Mouse (Mus musculus) MEL (cell line): ENCODE measurements around the gene Hdac2. TPM values are rescaled to one million over a fixed set of nuclear protein-coding genes. Genes with fewer than 3 reads are reported as not detected.

Experiments
- DNase-seq: peaks from one replicate; pipeline ENCODE4 v3.0.0; 2011; ENCODE audit warnings: low read depth, low spot score
- H3K27ac ChIP-seq: 2 replicates; pipeline ENCODE4 v1.5.1; 2012; ENCODE audit warnings: low read depth, mild to moderate bottlenecking, control low read depth, low read length, moderate library complexity; ENCODE audit not compliant: control insufficient read depth
- H3K27me3 ChIP-seq, 2 experiments: fragments of 150-350 bp in 1 of 2; sonication (generic) in 1 of 2; 2 replicates each; pipeline ENCODE4 v1.6.1; 2012; ENCODE audit warnings: low read length in 2 of 2, mild to moderate bottlenecking in 2 of 2, improper control_type of control experiment in 1 of 2, moderate library complexity in 1 of 2; ENCODE audit not compliant: insufficient read depth in 2 of 2, control insufficient read depth in 1 of 2
- H3K36me3 ChIP-seq, 2 experiments: 2 replicates each; pipeline ENCODE4 v1.6.1; 2012 to 2014; ENCODE audit warnings: low read length in 2 of 2, improper control_type of control experiment in 1 of 2, inconsistent platforms in 1 of 2, mild to moderate bottlenecking in 1 of 2; ENCODE audit not compliant: insufficient read depth in 2 of 2, control insufficient read depth in 1 of 2
- H3K4me1 ChIP-seq, 2 experiments: fragments of 150-350 bp in 1 of 2; sonication (generic) in 1 of 2; 2 replicates each; pipeline ENCODE4 v1.6.1; 2012; ENCODE audit warnings: low read length in 2 of 2, improper control_type of control experiment in 1 of 2, mild to moderate bottlenecking in 1 of 2; ENCODE audit not compliant: insufficient read depth in 2 of 2, control insufficient read depth in 1 of 2
- H3K4me3 ChIP-seq, 2 experiments: fragments of 150-350 bp in 1 of 2; sonication (generic) in 1 of 2; 2 replicates each; pipeline ENCODE4 v1.5.1; 2012; ENCODE audit warnings: low read depth in 2 of 2, low read length in 2 of 2, mild to moderate bottlenecking in 2 of 2, moderate library complexity in 2 of 2, control low read depth in 1 of 2, improper control_type of control experiment in 1 of 2; ENCODE audit not compliant: control insufficient read depth in 1 of 2, insufficient read depth in 1 of 2
- H3K79me2 ChIP-seq: 2 replicates; pipeline ENCODE4 v1.6.1; 2012; ENCODE audit warnings: mild to moderate bottlenecking, low read length, moderate library complexity; ENCODE audit not compliant: control insufficient read depth, poor library complexity, insufficient read depth
- H3K9ac ChIP-seq: 2 replicates; pipeline ENCODE4 v1.6.1; 2012; ENCODE audit warnings: low read depth, mild to moderate bottlenecking, control low read depth, low read length, moderate library complexity; ENCODE audit not compliant: control insufficient read depth, poor library complexity, severe bottlenecking
- H3K9me3 ChIP-seq: fragments of 150-350 bp; sonication (generic); replicated peaks from 2 replicates; pipeline ENCODE4 v1.6.1; 2012; ENCODE audit warnings: mild to moderate bottlenecking, low read length, improper control_type of control experiment, moderate library complexity; ENCODE audit not compliant: insufficient read depth
- CTCF ChIP-seq, 3 experiments: IDR thresholded peaks in 2 of 3; conservative IDR thresholded peaks in 1 of 3; 2 replicates each; pipeline ENCODE4 v1.5.1; 2011 to 2012; ENCODE audit warnings: low read length in 3 of 3, low read depth in 2 of 3, mild to moderate bottlenecking in 2 of 3, improper control_type of control experiment in 1 of 3, inconsistent platforms in 1 of 3, mixed read lengths in 1 of 3, moderate library complexity in 1 of 3; ENCODE audit not compliant: control insufficient read depth in 1 of 3, insufficient read depth in 1 of 3, poor library complexity in 1 of 3, severe bottlenecking in 1 of 3
- E2F4 ChIP-seq: IDR thresholded peaks from 2 replicates; pipeline ENCODE4 v1.6.1; 2011; ENCODE audit warnings: low read depth, low read length, improper control_type of control experiment, borderline replicate concordance
- ELF1 ChIP-seq: IDR thresholded peaks from 2 replicates; pipeline ENCODE4 v1.6.1; 2014; ENCODE audit warnings: low read depth, mild to moderate bottlenecking, inconsistent platforms, low read length, improper control_type of control experiment, moderate library complexity
- EP300 ChIP-seq, 2 experiments: IDR thresholded peaks; 2 replicates each; pipeline ENCODE4 v1.6.1; 2011; ENCODE audit warnings: improper control_type of control experiment in 2 of 2, low read length in 2 of 2, low read depth in 1 of 2, mild to moderate bottlenecking in 1 of 2
- ETS1 ChIP-seq: IDR thresholded peaks from 2 replicates; pipeline ENCODE4 v1.6.1; 2012; ENCODE audit warnings: low read depth, mild to moderate bottlenecking, inconsistent platforms, low read length, improper control_type of control experiment, moderate library complexity
- JUND ChIP-seq: IDR thresholded peaks from 2 replicates; pipeline ENCODE4 v1.6.1; 2011; ENCODE audit warnings: low read depth, mild to moderate bottlenecking, improper control_type of control experiment, low read length
- MAFK ChIP-seq: IDR thresholded peaks from 2 replicates; pipeline ENCODE4 v1.6.1; 2011; ENCODE audit warnings: low read depth, mild to moderate bottlenecking, low read length, improper control_type of control experiment, borderline replicate concordance
- MEF2A ChIP-seq: IDR thresholded peaks from 2 replicates; pipeline ENCODE4 v1.6.1; 2014; ENCODE audit warnings: low read depth, mild to moderate bottlenecking, inconsistent platforms, low read length, improper control_type of control experiment; ENCODE audit not compliant: poor library complexity, insufficient replicate concordance, severe bottlenecking; ENCODE audit errors: extremely low read depth
- NELFE ChIP-seq: IDR thresholded peaks from 2 replicates; pipeline ENCODE4 v1.6.1; 2011; ENCODE audit warnings: low read depth, low read length, improper control_type of control experiment
- NRF1 ChIP-seq: IDR thresholded peaks from 2 replicates; pipeline ENCODE4 v1.6.1; 2014; ENCODE audit warnings: low read depth, mild to moderate bottlenecking, inconsistent platforms, low read length, improper control_type of control experiment, moderate library complexity; ENCODE audit not compliant: poor library complexity, insufficient read depth, severe bottlenecking
- POLR2AphosphoS2 ChIP-seq: IDR thresholded peaks from 2 replicates; pipeline ENCODE4 v1.6.1; 2011; ENCODE audit warnings: low read length, improper control_type of control experiment
- POLR2AphosphoS5 ChIP-seq: IDR thresholded peaks from 2 replicates; pipeline ENCODE4 v1.6.1; 2012; ENCODE audit warnings: low read depth, borderline replicate concordance, mild to moderate bottlenecking, inconsistent platforms, low read length, moderate library complexity, mixed read lengths
- RAD21 ChIP-seq: IDR thresholded peaks from 2 replicates; pipeline ENCODE4 v1.6.1; 2011; ENCODE audit warnings: mild to moderate bottlenecking, low read depth, low read length, improper control_type of control experiment
- RCOR1 ChIP-seq: IDR thresholded peaks from 2 replicates; pipeline ENCODE4 v1.6.1; 2012; ENCODE audit warnings: low read depth, mild to moderate bottlenecking, inconsistent platforms, low read length, improper control_type of control experiment
- SMC3 ChIP-seq: IDR thresholded peaks from 2 replicates; pipeline ENCODE4 v1.6.1; 2011; ENCODE audit warnings: low read depth, low read length, improper control_type of control experiment
- TCF12 ChIP-seq: IDR thresholded peaks from 2 replicates; pipeline ENCODE4 v1.6.1; 2014; ENCODE audit warnings: low read depth, mild to moderate bottlenecking, inconsistent platforms, low read length, improper control_type of control experiment, moderate library complexity
- USF2 ChIP-seq, 2 experiments: IDR thresholded peaks; 2 replicates each; pipeline ENCODE4 v1.6.1; 2011 to 2012; ENCODE audit warnings: improper control_type of control experiment in 2 of 2, low read length in 2 of 2, borderline replicate concordance in 1 of 2, inconsistent platforms in 1 of 2, low read depth in 1 of 2, mild to moderate bottlenecking in 1 of 2; ENCODE audit not compliant: insufficient read depth in 1 of 2
- ZC3H11A ChIP-seq: IDR thresholded peaks from 2 replicates; pipeline ENCODE4 v1.6.1; 2012; ENCODE audit warnings: low read depth, mild to moderate bottlenecking, inconsistent platforms, low read length, improper control_type of control experiment
- ZNF384 ChIP-seq: IDR thresholded peaks from 2 replicates; pipeline ENCODE4 v1.6.1; 2012; ENCODE audit warnings: low read depth, mild to moderate bottlenecking, inconsistent platforms, low read length, improper control_type of control experiment
- polyA plus RNA-seq, 2 experiments: library from polyadenylated mRNA; stranded (reverse) in 1 of 2; unstranded in 1 of 2; fragments of >175 nt in 1 of 2; fragments of >200 nt in 1 of 2; gene quantifications; 2 replicates each; pipeline versions ENCODE4 v1.2.1 to v1.2.4; 2012; ENCODE audit warnings: low replicate concordance in 2 of 2, low read depth in 1 of 2; ENCODE audit not compliant: insufficient read length in 2 of 2, insufficient read depth in 1 of 2, missing spikeins in 1 of 2
- total RNA-seq: library from RNA; depleted of rRNA; stranded (reverse); fragments of 300-350 nt; gene quantifications from 2 replicates; pipeline ENCODE4 v1.2.3, GENCODE M21; 2012

The Hdac2 gene
- total and polyA plus RNA-seq, 3 experiments = 112 to 165 (median 144) TPM

GRCm38 (mm10) chr10:37000839-37001238 lies 26.5 kb downstream of the Hdac2 start:
- Histone ChIP-seq H3K9ac (no peak overlapping the region), H3K4me1 (no peaks in the 10 kb centered on the region), H3K27ac (no peak overlapping the region), H3K36me3 (peaks cover 0 to 21% of the 10 kb centered on the region in 2 experiments; a peak in 2 of 4 replicates), H3K27me3 (no peaks in the 10 kb centered on the region), H3K4me3 (no peak overlapping the region), H3K79me2 (no peaks in the 10 kb centered on the region), H3K9me3 (no peaks in the 10 kb centered on the region)
- no peak for DNase-seq
- TF ChIP-seq TCF12 = no peak
- no peak for TF ChIP-seq MAFK
- TF ChIP-seq ZNF384 = no peak
- TF ChIP-seq POLR2AphosphoS2 = no peak
- TF ChIP-seq JUND = no peak
- TF ChIP-seq USF2 (IDR thresholded peaks at IDR 0.05; ENCODE audit: borderline replicate concordance in 1 of 2, insufficient read depth in 1 of 2, low read depth in 1 of 2, low read length in 2 of 2) = no peak
- no peak for TF ChIP-seq MEF2A
- no peak for TF ChIP-seq ETS1
- TF ChIP-seq NRF1 = no peak
- TF ChIP-seq ELF1 = no peak

DNA sequence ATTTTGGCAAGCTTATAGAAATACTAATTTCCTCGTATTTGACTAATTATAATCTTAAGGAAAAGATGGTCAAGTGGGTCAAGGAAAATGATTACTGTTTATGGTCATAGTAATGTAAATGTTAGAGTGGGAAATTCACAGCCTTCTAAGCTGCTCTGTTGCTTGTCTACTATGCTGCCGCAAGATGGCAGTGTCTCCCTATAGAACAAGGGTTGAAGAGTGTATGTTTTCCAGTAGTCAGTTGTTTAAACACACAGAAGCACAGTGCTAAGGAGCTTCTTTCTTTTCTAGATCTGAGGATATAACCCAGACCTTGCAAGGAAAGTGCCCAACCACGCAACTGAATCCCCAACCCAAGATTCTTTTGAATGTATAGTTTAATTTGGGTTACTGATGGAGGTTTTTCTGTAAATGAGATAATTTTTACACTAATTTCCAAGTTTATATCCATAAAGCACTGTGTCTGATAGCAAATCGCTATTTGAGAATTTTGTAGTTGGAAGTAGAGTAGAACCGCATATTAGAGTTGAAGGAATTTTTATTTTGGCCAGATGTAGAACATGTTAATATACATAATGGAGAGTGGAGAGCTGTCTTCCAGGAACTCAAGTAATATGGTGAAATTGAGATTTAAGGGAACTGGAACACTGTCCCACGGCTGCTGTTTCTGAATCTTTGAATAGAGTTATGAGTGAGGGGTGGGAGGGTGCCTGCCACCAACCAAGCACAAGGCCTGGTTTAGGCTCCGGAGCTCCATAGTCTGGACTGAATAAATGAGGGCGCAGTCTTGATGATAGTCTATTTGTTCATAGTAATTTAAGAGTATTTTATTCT lies 40.1 kb downstream of the Hdac2 start:
- H3K4me3 ChIP-seq = no peak overlapping the region
- no peaks in the 10 kb centered on the region for H3K36me3 ChIP-seq
- H3K27ac ChIP-seq = no peak overlapping the region
- peak; percentile 82 for DNase-seq
- no peaks in the 10 kb centered on the region for H3K79me2 ChIP-seq
- no peaks in the 10 kb centered on the region for H3K4me1 ChIP-seq
- H3K9me3 ChIP-seq = no peaks in the 10 kb centered on the region
- no peak overlapping the region for H3K9ac ChIP-seq
- TF ChIP-seq ETS1 = no peak
- peak; percentile 79 for TF ChIP-seq ZC3H11A
- peak; percentile 64 to 91 (median 75) for TF ChIP-seq CTCF (IDR thresholded peaks at IDR 0.05 in 2 of 3, conservative IDR thresholded peaks at IDR 0.05 in 1 of 3; ENCODE audit: control insufficient read depth in 1 of 3, insufficient read depth in 1 of 3, low read depth in 2 of 3, low read length in 3 of 3, poor library complexity in 1 of 3, severe bottlenecking in 1 of 3)
- TF ChIP-seq SMC3 = peak; percentile 86
- TF ChIP-seq RAD21 = peak; percentile 95
- TF ChIP-seq RCOR1 = no peak
- no peak for TF ChIP-seq EP300 (IDR thresholded peaks at IDR 0.05; ENCODE audit: low read depth in 1 of 2, low read length in 2 of 2)
- no peak for TF ChIP-seq POLR2AphosphoS5
- no peak for TF ChIP-seq E2F4
- no peak for TF ChIP-seq NELFE
- no peaks in the 10 kb centered on the region for H3K27me3 ChIP-seq
